Mouse (Mus musculus) central nervous system, embryonic 14 days (tissue): Measurements from ENCODE around the gene Tmem223. TPM values are rescaled to one million over a fixed set of nuclear protein-coding genes. Genes with fewer than 3 reads are reported as not detected.

Source experiments
- polyA plus RNA-seq: library from polyadenylated mRNA; depleted of rRNA; stranded (reverse); fragments of >200 nt; gene quantifications from 2 replicates; pipeline ENCODE4 v1.2.3, GENCODE M21; 2012; rRNA removed

Tmem223 gene
- polyA plus RNA-seq: 238 and 255 TPM in 2 replicates

DNA sequence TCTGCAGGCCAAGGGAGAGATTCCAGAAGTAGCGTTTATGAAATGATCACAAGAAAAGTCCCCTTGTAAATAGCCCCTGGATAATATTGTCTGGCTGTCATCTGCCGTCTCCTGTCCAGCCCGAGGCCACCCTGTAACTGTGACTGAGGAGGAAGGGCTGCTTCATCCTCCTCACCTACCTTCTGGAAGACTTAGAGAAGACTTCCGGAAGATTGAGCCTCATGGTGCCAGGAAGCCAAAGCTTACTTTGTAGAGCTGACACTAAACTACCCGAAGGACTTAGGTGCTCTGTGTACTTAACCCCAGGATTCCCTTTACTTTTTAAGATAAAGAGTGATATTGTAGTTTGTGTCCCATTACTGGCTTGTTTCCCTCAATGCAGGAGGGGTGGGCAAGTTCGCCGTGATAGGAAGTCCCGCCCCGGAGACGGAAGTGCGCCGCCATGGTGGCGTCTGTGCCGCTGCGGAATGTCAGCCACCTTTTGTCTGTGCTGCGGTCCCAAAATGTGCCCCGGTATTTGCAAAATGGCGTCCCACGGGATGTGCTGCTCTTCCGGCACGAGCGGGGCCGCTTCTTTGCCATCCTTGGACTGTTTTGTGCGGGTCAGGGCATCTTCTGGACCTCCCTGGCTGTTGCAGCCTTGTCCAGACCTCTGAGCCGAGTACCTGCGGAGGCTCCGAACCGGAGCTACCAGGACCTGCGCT lies at the start of gene Tmem223:
TSS of gene Tmem223 (plus strand) at position 430 of the 704 bp plus-strand sequence.

DNA sequence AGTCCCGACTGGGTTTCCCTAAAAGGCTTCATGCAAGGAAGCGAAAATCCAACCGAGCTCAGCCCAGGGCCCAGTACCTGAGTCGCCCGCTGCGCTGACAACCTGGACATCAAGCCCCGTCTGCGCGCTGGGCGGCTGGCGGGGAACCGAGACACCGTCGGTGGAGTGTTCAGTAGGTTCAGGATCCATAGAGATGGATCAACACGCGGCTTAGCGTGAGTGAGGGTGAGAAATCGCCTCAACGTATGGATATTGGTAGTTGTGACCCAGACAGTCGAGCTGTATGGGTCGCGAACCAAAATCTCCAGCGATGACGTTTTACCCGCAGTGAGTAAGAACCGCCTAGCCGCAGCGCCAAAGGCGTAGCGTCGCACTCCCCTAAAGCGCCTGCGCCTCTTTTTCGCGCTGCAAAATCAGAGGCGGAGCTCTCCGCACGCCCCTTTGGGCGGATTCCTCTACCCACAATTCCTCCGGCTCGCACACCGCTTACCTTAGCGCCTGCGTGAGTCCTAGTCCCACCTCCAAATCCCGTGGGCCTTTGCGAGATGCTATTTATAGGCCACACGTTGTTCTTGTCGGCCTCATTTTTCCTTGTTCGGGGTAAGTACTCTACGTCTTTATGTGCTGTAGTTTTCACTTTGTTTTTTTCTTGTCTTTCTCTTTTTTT lies 47.8 kb upstream of the Tmem223 start, which contains the start of gene Slc3a2:
TSS of gene Slc3a2 (minus strand) at position 463 of the 667 bp plus-strand sequence.

DNA sequence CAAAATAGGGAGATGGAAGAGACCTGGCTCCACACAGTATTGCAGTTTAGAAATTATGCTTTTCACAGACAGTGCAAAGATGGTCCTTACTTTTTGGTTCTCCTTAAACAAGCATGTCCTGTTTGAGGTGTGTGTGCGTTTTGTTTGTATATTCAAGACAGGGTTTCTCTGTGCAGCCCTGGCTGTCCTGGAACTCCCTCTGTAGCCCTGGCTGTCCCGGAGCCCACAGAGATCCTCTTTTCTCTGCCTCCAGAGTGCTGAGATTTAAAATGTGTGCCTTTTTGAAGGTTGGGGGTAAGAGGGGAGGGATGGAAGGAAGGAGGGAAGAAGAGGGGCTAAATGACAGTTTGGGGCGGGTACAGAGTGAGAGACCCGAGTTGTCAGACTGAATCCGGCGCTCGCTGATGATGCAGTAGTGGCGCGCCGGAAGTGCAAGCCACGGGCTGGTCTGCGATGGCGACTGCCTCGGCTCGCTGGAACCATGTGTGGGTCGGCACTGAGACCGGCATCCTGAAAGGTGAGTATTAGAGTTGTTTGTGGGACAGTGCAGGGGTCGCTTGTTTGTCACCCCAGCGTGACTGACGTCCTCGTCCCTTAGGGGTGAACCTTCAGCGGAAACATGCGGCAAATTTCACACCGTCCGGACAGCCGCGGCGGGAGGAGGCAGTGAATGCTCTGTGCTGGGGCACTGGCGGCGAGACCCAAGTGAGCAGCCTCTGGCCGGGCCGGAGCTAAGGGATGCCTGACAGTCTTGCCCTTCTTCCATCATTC lies 35.2 kb upstream of the Tmem223 start, which contains the start of gene Wdr74:
TSS of gene Wdr74 (plus strand) at position 439 of the 771 bp plus-strand sequence.

DNA sequence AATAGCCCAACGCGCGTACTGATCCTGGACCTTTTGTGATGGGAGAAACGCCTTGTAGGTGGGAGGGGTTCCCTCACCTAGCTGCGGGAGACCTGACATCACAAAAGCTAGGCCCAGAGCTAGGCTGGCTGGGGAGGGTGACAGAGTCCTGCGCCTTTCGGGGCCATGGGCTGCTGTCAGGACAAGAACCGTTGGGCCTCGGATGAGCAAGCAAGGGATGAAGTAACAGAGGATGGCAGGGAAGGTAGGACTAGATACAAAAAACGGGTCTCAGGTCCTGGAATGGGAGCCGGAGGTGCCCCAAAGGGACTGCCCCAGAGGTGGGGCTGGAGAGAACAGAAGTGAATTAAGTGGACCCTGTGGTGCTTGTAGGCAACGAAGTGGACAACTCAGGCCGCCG lies 30.2 kb upstream of the Tmem223 start, which contains the start of gene 1700092M07Rik:
TSS of gene 1700092M07Rik (plus strand) at position 116 of the 400 bp plus-strand sequence.

DNA sequence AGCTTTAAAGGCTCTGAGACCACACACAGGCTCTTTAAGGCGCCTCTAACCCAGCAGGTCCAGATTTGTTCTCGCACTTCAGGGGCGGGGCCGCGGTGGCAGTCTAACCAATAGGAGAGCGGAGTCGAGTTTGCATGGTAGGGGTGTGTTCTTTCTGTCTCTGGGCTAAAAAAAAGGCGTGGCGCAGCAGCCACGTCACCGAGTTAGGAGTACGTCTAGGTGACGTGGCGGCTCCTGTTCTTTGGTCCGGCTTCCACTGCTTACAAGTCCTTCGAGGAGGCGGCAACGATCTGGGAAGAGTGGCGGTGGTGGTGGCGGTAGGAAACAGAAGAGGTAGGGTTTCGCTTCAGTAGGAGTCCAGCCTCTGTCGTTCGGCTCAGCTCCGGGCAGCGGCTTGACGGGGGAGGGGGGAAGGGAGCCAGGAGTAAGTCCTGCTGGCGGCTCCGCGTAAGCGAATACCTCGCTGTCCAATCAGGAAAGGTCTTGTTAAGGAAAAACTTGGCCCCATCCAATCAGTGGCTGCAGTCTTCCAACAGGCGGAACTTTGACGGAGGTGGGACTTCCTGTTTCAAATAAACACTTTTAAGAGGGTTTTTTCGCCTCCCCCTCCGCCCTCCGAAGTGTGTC lies 29.4 kb upstream of the Tmem223 start, which contains the start of gene Stx5a:
TSS of gene Stx5a (plus strand) at position 171 of the 627 bp plus-strand sequence.

DNA sequence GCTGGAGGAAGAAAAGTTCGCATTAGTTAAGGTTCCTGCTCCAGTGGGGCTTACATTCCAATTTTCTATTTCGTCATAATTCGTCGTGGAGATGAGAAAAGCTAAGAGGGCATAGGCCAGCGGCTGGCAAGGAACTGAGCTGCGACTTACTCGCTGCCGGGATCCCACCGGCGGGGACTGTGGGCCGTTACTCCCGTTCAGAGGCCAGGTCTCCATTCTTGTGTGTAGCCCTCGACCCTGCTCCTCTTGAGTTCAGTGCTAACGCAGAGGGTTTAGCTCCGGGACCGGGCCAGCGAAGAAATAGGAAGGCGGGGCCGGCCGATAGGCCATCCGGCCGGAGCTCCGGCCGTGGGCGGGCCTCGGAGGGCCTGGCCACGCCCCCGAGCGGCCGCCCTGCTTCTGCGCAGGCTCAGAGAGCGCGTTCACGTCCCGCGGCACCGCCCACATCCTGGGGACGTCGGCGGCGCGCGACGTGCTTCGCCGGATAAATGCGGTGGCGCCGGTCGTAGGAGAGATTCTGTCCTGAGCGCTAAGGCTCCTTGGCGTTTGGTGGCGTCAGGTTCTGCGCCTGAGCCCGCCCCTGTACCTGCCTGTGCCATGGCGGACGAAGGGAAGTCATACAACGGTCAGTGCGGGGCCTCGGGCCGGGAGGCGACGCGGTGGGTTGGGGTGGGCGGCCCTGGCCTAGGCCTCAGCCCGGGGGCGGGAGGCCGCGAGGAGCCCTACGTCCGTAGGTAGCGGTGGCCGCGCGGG lies 14.0 kb upstream of the Tmem223 start, which contains the start of gene Nxf1:
TSS of gene Nxf1 (plus strand) at position 439 of the 753 bp plus-strand sequence.

DNA sequence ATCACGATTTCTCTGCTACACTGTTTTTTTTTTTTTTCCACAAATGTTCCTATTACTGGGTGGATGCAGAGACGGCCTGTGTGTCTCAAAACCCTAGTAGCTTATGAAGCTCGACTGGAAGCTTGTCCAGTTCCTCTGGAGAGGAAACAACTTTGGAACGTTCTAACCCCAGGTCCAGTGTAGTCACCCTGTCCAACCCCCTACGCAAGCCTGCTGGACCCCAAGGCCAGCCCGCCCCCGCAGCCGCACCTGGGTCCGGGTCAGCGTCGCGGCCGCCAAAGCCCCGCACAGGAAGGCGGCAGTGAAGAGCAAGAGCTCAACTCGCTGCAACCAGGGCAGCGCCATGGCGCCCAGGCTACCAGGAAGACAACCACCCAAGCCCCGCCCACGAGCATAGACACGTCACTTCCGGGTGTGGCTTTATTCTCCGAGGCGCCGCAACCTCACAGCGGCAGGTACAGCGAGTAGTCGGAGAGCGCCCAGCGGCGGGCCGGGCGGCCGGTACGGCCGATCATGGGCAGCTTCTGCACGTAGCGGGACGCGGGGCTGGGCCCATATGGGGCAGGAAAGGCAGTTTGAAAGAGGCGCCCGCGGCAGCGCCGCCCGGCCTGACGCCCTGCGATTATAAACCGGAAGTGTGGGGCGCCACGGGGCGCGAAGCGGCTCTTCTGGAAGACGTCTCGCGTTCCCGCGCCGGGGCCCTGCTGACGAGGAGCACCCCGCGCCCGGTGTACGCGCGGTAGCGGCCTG lies 3.5 kb downstream of the Tmem223 start, which contains the start of gene Tmem179b:
TSS of gene Tmem179b (minus strand) at position 382 of the 750 bp plus-strand sequence.

DNA sequence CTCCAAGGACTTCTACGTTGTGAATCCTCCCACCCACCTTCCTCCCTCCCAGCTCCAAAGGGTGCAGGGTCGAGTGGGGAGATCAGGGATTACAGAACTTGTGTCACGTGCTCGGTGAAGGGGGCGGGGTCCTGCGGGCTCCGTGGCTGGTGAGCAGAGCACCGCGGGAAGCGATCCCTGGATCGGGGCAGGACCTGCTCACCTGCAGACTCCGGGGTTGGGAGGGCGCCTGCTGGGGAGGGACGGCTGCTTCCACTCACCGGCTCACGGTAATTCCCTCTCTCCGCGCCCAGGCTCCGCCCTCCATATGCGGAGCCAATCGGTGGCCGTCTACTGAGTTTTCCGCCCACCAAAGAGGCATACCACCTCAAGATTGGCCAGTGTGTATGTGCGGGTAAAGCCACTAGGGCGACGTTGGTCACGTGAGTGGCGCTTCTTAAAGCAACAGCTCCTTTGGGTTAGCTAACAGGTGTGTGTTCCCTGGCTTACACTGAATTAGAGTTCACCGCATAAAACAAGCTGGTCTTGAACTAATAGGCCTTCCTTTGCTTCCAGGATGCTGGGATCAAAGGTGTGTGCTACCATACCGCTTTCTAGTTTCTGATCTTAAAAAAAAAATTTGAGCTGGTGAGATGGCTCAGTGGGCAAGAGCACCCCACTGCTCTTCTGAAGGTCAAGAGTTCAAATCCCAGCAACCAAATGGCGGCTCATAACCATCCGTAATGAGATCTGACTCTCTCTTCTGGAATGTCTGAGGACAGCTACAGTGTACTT lies 15.4 kb downstream of the Tmem223 start, which contains the start of gene Taf6l:
TSS of gene Taf6l (minus strand) at position 410 of the 774 bp plus-strand sequence.

DNA sequence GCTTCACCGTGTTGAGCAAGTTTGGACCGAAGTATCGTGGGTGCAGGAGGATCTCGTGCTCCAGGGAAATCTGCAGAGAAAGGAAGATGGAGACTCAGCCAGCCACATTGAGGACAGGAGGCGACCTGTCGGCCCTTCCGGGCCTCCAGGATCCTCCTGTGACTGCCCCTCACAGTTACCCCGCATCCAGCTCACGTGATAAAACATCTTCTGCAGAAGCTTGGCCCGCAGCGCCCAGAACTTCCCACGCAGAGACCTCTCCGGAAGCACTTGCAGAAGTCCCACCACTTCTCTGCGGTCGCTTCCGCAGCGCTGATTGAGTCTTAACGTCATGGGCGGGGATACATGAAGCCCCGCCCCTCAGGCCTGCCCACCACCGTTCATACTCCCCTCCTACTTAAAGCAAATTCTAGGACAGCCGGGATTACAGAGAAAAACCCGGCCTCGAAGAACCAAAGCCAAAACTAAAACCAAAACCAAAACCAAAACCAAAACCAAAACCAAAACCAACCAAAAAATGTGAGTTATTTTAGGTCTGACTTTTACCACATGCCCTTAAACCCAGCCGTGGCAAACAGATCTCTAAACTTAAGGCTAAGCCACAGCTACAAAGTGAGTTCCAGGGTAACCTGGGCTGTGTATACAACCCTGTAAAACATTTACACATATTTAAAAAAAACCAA lies 27.6 kb downstream of the Tmem223 start, which contains the start of gene Polr2g:
TSS of gene Polr2g (minus strand) at position 314 of the 683 bp plus-strand sequence.

DNA sequence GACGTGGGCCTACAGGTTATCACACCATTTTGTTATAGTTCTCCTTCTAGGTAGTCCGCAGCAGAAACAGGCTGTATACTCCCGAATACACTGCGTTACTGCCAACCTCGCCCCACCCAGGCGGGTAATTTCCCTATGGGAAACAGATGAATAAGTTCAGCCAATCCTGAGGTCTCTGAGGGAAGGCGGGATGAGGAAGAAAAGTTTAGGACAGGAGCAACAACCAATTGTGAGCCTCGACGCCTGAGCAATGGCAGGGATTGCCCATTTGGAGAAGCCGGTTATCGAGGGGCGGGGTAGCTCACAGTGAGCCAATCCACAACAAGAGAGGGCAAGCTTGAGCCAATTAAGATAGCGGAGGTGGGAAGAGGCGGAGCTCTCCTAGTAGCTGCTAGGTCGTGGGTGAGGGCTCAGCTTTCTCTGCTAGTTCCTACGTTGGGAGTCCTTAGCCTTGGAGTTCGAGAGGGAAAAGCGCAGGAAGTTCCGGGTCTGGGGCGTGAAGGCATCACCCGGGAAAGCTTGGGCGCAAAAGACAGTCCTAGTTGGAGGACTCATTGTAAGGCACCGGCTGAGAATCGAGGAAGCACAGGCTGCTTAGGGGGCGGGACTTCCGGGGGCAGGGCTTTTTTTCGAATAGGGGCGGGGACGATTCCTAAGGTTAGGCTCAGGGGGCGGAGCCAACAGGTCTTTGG lies 31.5 kb downstream of the Tmem223 start, which contains the start of gene Zbtb3:
TSS of gene Zbtb3 (plus strand) at position 426 of the 692 bp plus-strand sequence.

DNA sequence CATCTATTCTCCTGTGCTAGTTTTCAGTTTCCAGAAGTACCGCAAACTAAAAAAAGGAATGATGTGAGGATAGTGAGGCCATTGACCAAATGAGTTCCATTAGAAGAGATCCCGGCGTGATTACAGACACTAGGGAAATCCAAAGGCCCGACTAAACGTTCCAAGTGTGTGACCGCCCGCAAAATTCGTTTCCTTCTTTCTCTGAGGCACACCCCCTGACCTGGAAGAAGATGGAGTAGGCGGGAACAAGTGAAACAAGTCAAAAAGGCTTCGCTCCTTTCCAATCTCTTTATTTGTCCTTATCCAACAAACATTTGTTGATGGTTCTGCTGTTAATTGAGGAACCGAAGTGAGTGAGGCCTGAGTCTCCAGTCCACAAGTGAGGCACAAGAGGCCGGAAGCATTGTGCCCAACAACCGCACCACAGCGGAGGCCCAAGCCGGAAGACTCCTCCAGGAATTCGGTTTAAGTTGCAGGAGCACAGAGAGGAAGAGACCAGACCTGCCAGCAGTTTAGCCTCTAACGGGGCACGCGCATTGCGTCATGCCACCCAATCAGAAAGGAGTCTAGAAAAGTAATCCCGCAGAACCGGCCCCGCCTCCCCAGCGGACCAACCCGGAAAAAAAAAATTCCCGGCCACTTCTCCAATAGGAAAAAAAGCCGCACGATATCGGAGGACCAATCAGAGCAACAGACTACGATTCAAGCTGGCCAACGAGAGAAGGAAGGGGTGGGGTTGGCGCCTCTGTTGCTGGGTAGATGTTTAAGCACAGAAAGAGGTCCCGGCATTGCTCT lies 48.2 kb downstream of the Tmem223 start, which contains the start of gene Ttc9c:
TSS of gene Ttc9c (minus strand) at position 533 of the 795 bp plus-strand sequence.

DNA sequence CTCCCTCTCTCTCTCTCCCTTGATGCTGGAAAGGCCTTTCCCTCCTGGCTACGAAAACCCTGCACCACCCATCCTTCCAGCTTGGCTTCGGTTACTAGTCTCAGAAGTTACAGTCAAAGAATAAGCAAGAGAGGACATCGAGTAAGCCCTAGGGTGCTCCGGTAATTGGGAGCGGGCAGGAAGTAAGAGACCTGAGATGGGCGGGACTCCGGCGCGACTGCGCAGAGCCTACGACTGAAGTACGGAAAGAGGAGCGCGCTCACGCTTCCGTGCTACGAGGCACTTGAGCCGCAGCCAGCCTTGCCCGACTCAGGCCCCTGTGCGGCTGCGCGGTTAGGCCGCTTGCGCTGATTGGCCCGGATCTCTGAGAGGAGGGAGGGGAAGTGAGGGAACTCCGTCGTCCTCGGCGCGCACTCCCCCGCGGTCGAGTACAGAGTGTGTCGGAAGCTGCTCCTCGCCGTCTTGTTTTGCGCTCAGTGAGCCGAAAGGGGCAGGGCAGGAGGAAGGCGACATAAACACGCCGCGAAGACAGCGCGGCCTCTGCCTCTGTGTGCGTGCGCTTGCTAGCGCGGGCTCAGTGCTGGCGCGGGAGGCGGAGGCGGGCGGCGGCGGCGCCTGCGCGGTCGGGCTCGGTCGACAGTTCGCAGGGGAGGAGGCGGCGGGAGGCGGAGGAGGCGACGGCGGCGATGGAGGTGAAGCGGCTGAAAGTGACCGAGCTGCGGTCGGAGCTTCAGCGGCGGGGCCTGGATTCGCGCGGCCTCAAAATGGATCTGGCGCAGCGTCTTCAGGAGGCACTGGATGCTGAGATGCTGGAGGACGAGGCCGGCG lies 49.0 kb downstream of the Tmem223 start, which contains the start of gene Hnrnpul2:
TSS of gene Hnrnpul2 (plus strand) at position 415 of the 828 bp plus-strand sequence.

